Mouse (Mus musculus): ENCODE results near the gene Scg5. TPM values are rescaled to one million over a fixed set of nuclear protein-coding genes. Genes with fewer than 3 reads are reported as not detected.

Scg5 gene
- polyA plus RNA-seq, 1 experiment: not detected

DNA sequence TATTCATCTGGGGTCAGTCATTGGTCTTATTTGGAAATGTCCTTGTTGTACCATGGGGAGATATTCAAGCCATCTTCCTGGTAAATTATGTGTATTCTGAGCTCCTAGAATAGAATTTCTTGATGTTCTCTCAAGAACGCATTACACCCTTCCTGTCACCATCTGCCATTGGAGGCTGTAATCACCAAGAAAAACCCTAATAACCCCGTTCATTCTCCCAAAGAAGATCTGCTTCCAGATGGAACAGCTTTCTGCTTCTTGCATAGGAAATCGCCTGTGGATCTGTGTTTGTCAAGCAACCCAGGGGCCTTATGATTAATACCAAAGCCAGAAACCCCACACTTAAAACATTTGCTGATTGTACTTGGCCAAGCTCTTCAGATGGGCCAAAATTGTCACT is 49.6 kb downstream of the Scg5 start:
- no peak for TF ChIP-seq GATA1 (IDR thresholded peaks at IDR 0.05; ENCODE audit: low read length)

DNA sequence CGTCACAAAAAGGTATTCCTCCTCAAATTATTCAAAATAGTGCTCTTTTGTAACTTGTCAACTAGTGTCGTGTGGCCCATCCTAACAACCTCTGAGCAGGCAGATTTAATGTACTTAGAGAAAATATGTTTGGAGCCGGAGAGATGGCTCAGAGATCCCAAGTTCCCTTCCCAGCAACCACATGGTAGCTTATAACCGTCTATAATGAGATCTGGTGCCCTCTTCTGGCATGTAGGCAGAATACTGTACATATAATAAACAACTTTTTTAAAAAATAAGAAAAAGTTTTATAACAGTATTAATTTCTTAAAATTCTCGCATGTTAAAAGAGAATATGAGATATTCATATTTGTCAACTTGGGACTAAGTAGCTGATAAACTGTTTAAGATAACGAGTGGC is 50.9 kb downstream of the Scg5 start:
- no peak for TF ChIP-seq GATA1 (IDR thresholded peaks at IDR 0.05; ENCODE audit: low read length)

DNA sequence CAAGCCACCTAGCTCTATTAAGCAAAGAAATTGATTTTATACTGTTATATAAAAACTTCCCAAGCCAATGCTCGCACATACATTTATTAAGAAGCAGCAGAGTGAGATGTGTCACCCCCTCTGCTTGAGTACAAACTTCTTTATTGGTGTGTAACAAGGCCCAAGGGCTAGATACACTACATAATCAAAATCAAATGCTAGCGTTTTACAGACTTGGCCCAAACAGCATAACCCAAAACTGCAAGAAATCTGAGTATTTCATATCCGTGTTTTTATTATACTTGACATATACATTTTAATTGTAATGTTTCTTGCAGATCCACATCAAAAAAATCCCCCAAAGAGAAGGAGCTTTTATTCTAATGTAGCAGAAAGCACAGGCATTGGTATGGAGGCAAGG is 52.6 kb downstream of the Scg5 start:
- TF ChIP-seq GATA1 (IDR thresholded peaks at IDR 0.05; ENCODE audit: low read length): no peak

DNA sequence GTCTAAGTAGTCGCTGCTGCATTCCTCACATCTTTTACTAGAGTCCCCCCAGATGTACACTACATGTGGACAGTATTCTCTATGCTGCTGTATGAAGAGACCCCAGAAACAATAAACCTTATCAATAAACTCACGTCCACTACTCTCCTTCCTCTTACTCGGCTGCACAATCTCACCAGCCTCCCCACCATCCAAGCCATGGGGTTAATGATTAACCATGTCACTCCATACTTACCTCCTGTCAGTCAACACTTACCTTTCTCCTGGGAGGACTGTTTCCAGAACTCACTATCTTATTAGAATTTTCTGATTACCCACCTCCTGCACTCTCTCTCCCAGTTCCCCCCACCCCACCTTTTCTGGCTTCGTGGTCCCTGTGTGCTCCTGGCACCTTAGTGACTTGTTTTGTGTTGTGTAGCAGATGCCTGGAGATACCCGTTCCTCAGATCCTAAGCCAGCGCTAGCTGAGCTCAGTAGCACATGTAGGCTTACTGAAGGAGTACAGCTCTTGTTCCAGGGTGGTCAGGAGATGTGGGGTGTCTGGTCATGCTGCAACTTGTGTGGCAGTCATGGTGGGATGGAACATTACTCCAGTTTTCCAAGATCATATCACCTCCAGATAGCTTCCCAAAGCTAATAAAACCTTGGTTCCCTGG is 54.6 kb downstream of the Scg5 start:
- no peak for TF ChIP-seq GATA1 (IDR thresholded peaks at IDR 0.05; ENCODE audit: low read length)

DNA sequence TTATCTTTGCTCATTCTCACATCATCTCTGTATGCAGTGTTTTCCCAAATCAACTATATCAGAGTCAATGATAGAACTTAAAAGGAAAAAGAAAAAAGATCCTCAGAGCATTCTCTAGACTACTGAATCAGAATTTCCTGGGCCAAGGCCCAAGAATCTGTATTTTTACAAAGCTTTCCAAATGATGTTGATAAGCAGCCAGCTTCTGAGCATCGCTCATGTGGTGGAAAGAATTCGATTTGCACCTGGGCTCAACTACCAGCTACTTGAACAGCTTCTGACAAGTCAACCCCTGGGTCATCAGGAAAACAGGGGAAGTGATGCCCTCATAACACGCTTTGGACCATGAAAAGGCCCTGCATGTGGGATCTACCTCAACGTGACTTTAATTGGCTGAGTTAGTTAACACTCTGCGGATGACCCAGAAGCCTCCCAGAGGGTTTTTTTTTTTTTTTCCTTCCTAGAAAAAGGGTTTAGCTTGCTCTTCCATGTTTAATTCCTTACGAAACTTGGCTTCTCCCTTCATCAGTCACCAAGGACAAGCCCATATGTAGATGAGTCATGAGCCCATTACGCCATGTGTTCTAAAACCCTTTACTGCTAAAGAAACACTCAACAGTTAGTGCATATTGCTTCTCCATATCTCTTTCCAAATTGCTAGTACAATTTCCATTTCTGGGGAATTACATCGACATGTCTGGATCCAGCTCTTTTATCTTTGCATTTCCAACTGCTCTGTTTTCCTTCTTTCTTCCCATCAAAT is 60.2 kb downstream of the Scg5 start:
- no peak for TF ChIP-seq GATA1 (IDR thresholded peaks at IDR 0.05; ENCODE audit: low read length)

GRCm38 (mm10) chr2:113765885-113766284 is 63.0 kb downstream of the Scg5 start:
- TF ChIP-seq GATA1 (IDR thresholded peaks at IDR 0.05; ENCODE audit: low read length): no peak

- TF ChIP-seq GATA1 (IDR thresholded peaks at IDR 0.05; ENCODE audit: low read length): no peak
These were observed 64.0 kb downstream of the Scg5 start for GRCm38 (mm10) chr2:113764968-113765367.

DNA sequence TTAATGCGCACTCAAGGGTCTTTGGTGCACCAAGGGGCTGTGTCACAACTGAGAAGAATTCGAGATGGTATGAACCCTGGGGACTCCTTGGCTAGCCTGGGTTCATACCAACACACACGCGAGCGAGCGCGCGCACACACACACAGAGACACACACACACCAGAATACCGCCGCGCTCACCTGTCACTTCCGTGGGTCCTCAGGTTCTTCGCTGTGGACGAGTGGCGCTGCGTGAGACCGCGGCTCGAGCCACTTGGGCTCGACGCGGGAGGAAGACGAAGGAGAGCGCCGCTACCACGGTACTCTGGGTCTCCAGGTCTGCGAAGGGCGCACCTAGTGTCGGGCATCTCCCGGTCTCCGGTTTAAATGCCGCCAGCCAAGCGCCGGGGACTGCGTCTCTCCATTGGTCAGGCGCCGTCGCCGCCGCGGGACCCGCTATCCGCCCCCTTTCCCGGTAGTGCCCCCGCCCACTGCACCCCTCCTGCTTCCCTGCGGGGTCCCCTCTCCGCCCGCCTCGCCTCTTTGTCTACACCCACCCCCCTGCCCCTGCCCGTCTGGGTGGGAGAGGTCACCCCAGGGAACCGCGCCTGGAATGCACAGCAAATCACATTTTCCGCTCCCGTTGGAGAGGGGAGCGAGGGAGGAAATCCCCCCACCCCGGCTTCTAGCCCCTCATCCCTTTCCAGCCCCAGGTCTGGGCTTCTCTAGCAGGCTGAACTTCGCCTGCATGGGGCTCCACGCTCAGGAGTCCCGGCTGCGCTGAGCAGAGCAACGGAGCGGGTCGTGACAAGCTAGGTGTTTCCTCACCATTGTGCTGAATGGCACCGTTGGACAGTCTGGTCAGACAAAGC is 70.4 kb downstream of the Scg5 start, which contains the start of gene Grem1:
Grem1 (minus strand) TSS at position 336 of the 851 bp plus-strand sequence.
- TF ChIP-seq GATA1 (IDR thresholded peaks at IDR 0.05; ENCODE audit: low read length): no peak

DNA sequence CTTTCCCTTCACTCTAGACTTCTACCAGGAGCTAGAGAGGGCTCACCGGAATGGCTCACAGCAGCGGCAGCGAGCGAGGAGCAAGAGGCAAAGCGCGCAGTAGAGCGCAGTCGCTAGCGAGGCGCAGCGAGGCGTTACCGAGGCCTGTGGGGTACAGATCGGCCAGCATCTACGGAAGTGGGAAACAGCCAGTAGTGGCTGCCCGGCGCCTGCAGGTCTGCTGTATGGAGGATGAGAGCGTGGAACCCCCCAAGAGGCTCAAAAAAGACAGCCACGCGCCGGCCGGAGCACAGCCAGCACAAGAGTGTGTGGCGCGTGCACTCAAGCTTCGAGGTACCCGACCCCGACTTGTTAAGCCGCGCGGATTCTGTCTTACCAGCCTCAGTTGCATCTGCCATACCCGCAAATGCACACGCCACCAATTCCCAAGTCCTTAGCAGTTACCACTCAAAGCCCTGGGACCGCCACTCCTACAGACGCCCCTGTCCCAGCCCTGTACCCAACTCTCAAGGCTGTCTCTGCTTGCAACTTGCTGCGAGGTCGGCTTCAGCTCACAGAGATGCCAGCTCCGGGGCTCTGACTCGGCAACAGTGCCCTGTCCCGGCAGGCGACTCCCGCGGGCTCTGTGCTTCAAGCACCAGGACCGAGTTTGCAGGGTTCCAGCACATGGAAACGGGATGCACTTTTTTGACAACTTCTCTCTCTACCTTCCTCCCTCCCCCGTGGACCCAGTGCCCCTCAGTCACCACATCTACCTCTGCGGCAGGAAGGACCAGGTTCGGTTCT is 71.2 kb downstream of the Scg5 start:
- no peak for TF ChIP-seq GATA1 (IDR thresholded peaks at IDR 0.05; ENCODE audit: low read length)

DNA sequence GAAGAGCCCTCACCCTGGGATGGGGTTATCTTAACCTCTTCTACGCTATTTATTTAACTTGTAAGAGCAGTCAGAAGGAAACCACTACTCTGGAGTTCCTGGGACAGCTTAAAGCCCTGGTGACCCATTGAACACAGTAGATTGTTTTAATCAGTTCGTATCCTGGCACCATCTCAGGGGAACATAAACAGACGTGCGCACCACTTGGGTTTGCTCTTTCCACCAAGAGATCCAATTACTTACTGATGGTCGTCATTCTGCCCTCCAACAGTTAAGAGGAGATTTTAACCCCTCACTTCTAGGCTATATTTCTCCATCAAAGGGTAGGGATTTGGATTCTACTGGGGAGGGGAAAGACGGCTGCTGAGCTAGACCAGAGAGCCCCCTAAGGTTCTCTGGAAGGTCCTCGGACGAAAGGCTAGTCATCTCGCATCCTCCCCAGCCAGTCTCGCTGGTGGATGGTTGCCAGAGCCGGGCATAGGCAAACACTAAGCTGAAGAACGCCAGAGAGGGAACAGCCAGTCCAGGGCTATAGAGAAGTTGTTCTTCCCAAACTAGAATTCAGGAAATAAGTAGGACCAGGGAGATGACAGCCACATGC is 71.9 kb downstream of the Scg5 start:
- no peak for TF ChIP-seq GATA1 (IDR thresholded peaks at IDR 0.05; ENCODE audit: low read length)

DNA sequence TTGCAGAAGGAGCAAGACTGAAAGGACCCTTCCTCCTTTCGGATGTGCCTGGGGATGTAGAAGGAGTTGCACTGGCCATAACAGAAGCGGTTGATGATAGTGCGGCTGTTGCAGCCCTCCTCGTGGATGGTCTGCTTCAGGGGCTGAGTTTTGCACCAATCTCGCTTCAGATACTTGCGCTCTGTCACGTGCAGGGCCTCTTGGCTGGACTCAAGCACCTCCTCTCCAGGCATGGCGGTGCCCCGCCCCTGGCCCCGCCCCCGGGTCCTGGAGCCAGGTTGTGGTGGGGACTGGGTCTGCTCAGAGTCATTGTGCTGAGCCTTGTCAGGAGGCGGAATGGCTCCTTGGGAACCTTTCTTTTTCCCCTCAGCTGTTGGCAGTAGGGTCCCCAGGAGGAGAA is 79.2 kb downstream of the Scg5 start:
- TF ChIP-seq GATA1 (IDR thresholded peaks at IDR 0.05; ENCODE audit: low read length): no peak

- no peak for TF ChIP-seq GATA1 (IDR thresholded peaks at IDR 0.05; ENCODE audit: low read length)
These were observed 79.6 kb downstream of the Scg5 start for GRCm38 (mm10) chr2:113749309-113749708.

GRCm38 (mm10) chr2:113728581-113728980 is 100.3 kb downstream of the Scg5 start:
- no peak for TF ChIP-seq GATA1 (IDR thresholded peaks at IDR 0.05; ENCODE audit: low read length)

Other genes starting within 250 kb of the Scg5 start
- gene Grem1, start 70.5 kb downstream of the Scg5 start, polyA plus RNA-seq (2012): not detected in 2 replicates
- gene Arhgap11a, start 19.5 kb upstream of the Scg5 start, polyA plus RNA-seq (2012): 12.4 and 14.2 TPM in 2 replicates
- gene Gjd2, start 184.5 kb upstream of the Scg5 start, polyA plus RNA-seq (2012): not detected in 2 replicates
- not detected in 2 replicates for gene Actc1, start 224.4 kb upstream of the Scg5 start, polyA plus RNA-seq (2012)